Comparison of ENCODE assay signal across 23 mouse cellular contexts in genomic region chr2:144174366-144175035, GRCm38 (mm10).
DNase-seq lines count a peak whose midpoint lies in the region; ATAC-seq and TF ChIP-seq lines count a peak whose summit lies in the region.
"Had no signal": no experiment of that assay in that cellular context is flagged by ENCODE, and none has a peak within 500 bp of the region (broad histone marks: within the 10 kb centered on the region; RNA-seq: fewer than 3 reads in every experiment).

No protein-coding gene starts in this region.

- TF ChIP-seq RAD21 in MEL (IDR thresholded peaks at IDR 0.05; ENCODE audit: low read depth, low read length): no peak

- no peak overlapping the region for H3K4me2 ChIP-seq in midbrain, postnatal 0 days (ENCODE audit: low read depth, low read length, poor library complexity, severe bottlenecking)
- H3K4me2 ChIP-seq in kidney, embryonic 15.5 days: no peak overlapping the region
- H3K4me2 ChIP-seq: hindbrain, embryonic 13.5 days; limb, embryonic 12.5 days; liver, embryonic 12.5 days; lung, embryonic 14.5 days; midbrain, embryonic 12.5 days had no signal

- H3K9ac ChIP-seq in MEL (ENCODE audit: control insufficient read depth, low read depth, low read length, poor library complexity, severe bottlenecking): no peak overlapping the region
- H3K9ac ChIP-seq in midbrain, postnatal 0 days (replicated peaks; ENCODE audit: low read length, poor library complexity, severe bottlenecking): no peak overlapping the region
- H3K9ac ChIP-seq in kidney, embryonic 15.5 days: no peak overlapping the region
- H3K9ac ChIP-seq: hindbrain, embryonic 13.5 days; limb, embryonic 12.5 days; liver, embryonic 12.5 days; lung, embryonic 14.5 days; midbrain, embryonic 12.5 days had no signal

- peaks cover 4 to 5% of the 10 kb centered on the region in 2 experiments; a peak in 3 of 4 replicates for H3K4me1 ChIP-seq in MEL (ENCODE audit: control insufficient read depth in 1 of 2, insufficient read depth in 2 of 2, low read length in 2 of 2)
- H3K4me1 ChIP-seq in midbrain, postnatal 0 days (ENCODE audit: insufficient read depth, low read length): no peaks in the 10 kb centered on the region
- H3K4me1 ChIP-seq in kidney, embryonic 15.5 days: peaks cover 28% of the 10 kb centered on the region
- H3K4me1 ChIP-seq: hindbrain, embryonic 13.5 days had no signal

- no peak; a peak in 1 of 4 replicates for TF ChIP-seq EP300 in MEL (IDR thresholded peaks at IDR 0.05; ENCODE audit: low read depth in 1 of 2, low read length in 2 of 2)

- DNase-seq in A20 (ENCODE audit: low read depth, low spot score) (peak; percentile 62), MEL (ENCODE audit: low read depth, low spot score) (peak; percentile 36)
- DNase-seq in induced T-regulatory cell, adult 2 months (ENCODE audit: low read depth): peak; percentile 23
- peak; percentile 54 for DNase-seq in splenic B cell, adult 2 months (ENCODE audit: low read depth, low spot score)
- no peak for DNase-seq in T-cell, adult 2 months (ENCODE audit: low spot score)
- no peak for DNase-seq in midbrain, postnatal 0 days (ENCODE audit: low spot score)
- DNase-seq: adrenal gland, postnatal 25 days; cerebellum, adult 8-10 months; cerebellum, postnatal 36 days; gastrocnemius, postnatal 25 days; heart, postnatal 36 days; kidney, adult 2 months; kidney, postnatal 10 days; layer of hippocampus, postnatal 36 days; lung, embryonic 14.5 days; lung, postnatal 36 days had no signal

- ATAC-seq in midbrain, postnatal 0 days (ENCODE audit: low FRiP score): no peak
- ATAC-seq in kidney, embryonic 15.5 days (replicated peaks; ENCODE audit: low FRiP score): no peak
- ATAC-seq: forebrain, embryonic 14.5 days; liver, embryonic 12.5 days had no signal

- H3K79me2 ChIP-seq in MEL (ENCODE audit: control insufficient read depth, insufficient read depth, low read length, poor library complexity): no peaks in the 10 kb centered on the region

- 83% methylated on average over 5 of the region's 5 CpGs for WGBS in midbrain, postnatal 0 days
- 80% methylated on average over 5 of the region's 5 CpGs for WGBS in kidney, embryonic 15.5 days

- TF ChIP-seq POLR2A in MEL (IDR thresholded peaks at IDR 0.05; ENCODE audit: control insufficient read depth in 1 of 2, insufficient read depth in 1 of 2, low read depth in 1 of 2, low read length in 2 of 2, poor library complexity in 1 of 2): no peak

- no peak overlapping the region for H3K27ac ChIP-seq in MEL (ENCODE audit: control insufficient read depth, low read depth, low read length)
- H3K27ac ChIP-seq in midbrain, postnatal 0 days (ENCODE audit: low read depth, low read length): no peak overlapping the region
- no peak overlapping the region for H3K27ac ChIP-seq in kidney, embryonic 15.5 days
- H3K27ac ChIP-seq: hindbrain, embryonic 13.5 days; limb, embryonic 12.5 days; liver, embryonic 12.5 days; midbrain, embryonic 12.5 days had no signal

- H3K4me3 ChIP-seq in MEL (ENCODE audit: control insufficient read depth in 1 of 2, insufficient read depth in 1 of 2, low read depth in 2 of 2, low read length in 2 of 2): no peak overlapping the region
- no peak overlapping the region for H3K4me3 ChIP-seq in midbrain, postnatal 0 days (ENCODE audit: low read depth, low read length)
- no peak overlapping the region for H3K4me3 ChIP-seq in kidney, embryonic 15.5 days (replicated peaks)
- H3K4me3 ChIP-seq: hindbrain, embryonic 13.5 days; limb, embryonic 12.5 days; liver, embryonic 12.5 days; midbrain, embryonic 12.5 days had no signal

- no peaks in the 10 kb centered on the region for H3K9me3 ChIP-seq in MEL (replicated peaks; ENCODE audit: insufficient read depth, low read length)
- no peaks in the 10 kb centered on the region for H3K9me3 ChIP-seq in midbrain, postnatal 0 days (ENCODE audit: low read length)
- H3K9me3 ChIP-seq in kidney, embryonic 15.5 days (replicated peaks): no peaks in the 10 kb centered on the region
- H3K9me3 ChIP-seq: G1E; hindbrain, embryonic 13.5 days; limb, embryonic 12.5 days; liver, embryonic 12.5 days; midbrain, embryonic 12.5 days had no signal

- H3K27me3 ChIP-seq in MEL (ENCODE audit: control insufficient read depth in 1 of 2, insufficient read depth in 2 of 2, low read length in 2 of 2): no peaks in the 10 kb centered on the region
- H3K27me3 ChIP-seq in splenic B cell, adult 2 months (ENCODE audit: control insufficient read depth, insufficient read depth, low read length, poor library complexity, severe bottlenecking): no peaks in the 10 kb centered on the region
- no peaks in the 10 kb centered on the region for H3K27me3 ChIP-seq in midbrain, postnatal 0 days (ENCODE audit: insufficient read depth, low read length)
- no peaks in the 10 kb centered on the region for H3K27me3 ChIP-seq in kidney, embryonic 15.5 days
- H3K27me3 ChIP-seq: hindbrain, embryonic 13.5 days; limb, embryonic 12.5 days; liver, embryonic 12.5 days; midbrain, embryonic 12.5 days had no signal

- H3K36me3 ChIP-seq in MEL (ENCODE audit: control insufficient read depth in 1 of 2, insufficient read depth in 2 of 2, low read length in 2 of 2): peaks cover 0 to 5% of the 10 kb centered on the region in 2 experiments; a peak in 1 of 4 replicates
- no peaks in the 10 kb centered on the region for H3K36me3 ChIP-seq in splenic B cell, adult 2 months (ENCODE audit: control insufficient read depth, insufficient read depth, low read length, poor library complexity, severe bottlenecking)
- no peaks in the 10 kb centered on the region for H3K36me3 ChIP-seq in midbrain, postnatal 0 days (ENCODE audit: insufficient read depth, low read length)
- no peaks in the 10 kb centered on the region for H3K36me3 ChIP-seq in kidney, embryonic 15.5 days
- H3K36me3 ChIP-seq: G1E; hindbrain, embryonic 13.5 days; limb, embryonic 12.5 days; liver, embryonic 12.5 days; midbrain, embryonic 12.5 days had no signal

- no peak for TF ChIP-seq CTCF in MEL (IDR thresholded peaks at IDR 0.05 in 2 of 3, conservative IDR thresholded peaks at IDR 0.05 in 1 of 3; ENCODE audit: control insufficient read depth in 1 of 3, insufficient read depth in 1 of 3, low read depth in 2 of 3, low read length in 3 of 3, poor library complexity in 1 of 3, severe bottlenecking in 1 of 3)
- TF ChIP-seq CTCF in midbrain, postnatal 0 days (IDR thresholded peaks at IDR 0.05): no peak

TF ChIP-seq in MEL, 35 proteins besides CTCF, POLR2A, EP300 and RAD21:
- 0 out of 2 replicates have a peak, but pooled peaks have one; percentile 50 for TF ChIP-seq TBP (IDR thresholded peaks at IDR 0.05; ENCODE audit: low read depth, low read length)
- no peak for TF ChIP-seq ZMIZ1 (IDR thresholded peaks at IDR 0.05; ENCODE audit: low read depth, low read length)
- no peak for TF ChIP-seq NELFE (IDR thresholded peaks at IDR 0.05; ENCODE audit: low read depth, low read length)

Comparison
In these comparisons a context has a peak if more than half of its experiments do, and no peak if none do; other contexts are left out.
1. DNase-seq: peak in A20 (single experiment), MEL (single experiment), induced T-regulatory cell, adult 2 months (single experiment) and splenic B cell, adult 2 months (single experiment); none in T-cell, adult 2 months (single experiment) and midbrain, postnatal 0 days (single experiment).